Mouse (Mus musculus): ENCODE data around the gene Zfp39.

- peak; percentile 80 for TF ChIP-seq POLR2A (IDR thresholded peaks at IDR 0.05; ENCODE audit: low read depth, low read length)
- no peak for TF ChIP-seq CTCF (IDR thresholded peaks at IDR 0.05; ENCODE audit: extremely low read depth, insufficient read depth, insufficient read length, insufficient replicate concordance)
Measured at GRCm38 (mm10) chr11:58938322-58939087, 34.5 kb upstream of the Zfp39 start, which contains the start of gene Rnf187.
